Mouse (Mus musculus) forebrain, embryonic 12.5 days (tissue): Measurements from ENCODE around the gene Opalin. TPM values are rescaled to one million over a fixed set of nuclear protein-coding genes. Genes with fewer than 3 reads are reported as not detected.

Experiments
- ATAC-seq: fragments of 200-750 bp; cut with Nextera tagmentation; 2 replicates; pipeline ENCODE4 v1.8.0; 2017; ENCODE audit warnings: moderate TSS enrichment; ENCODE audit not compliant: low FRiP score
- H3K27ac ChIP-seq: fragments of 300-500 bp; sonication (generic); 2 replicates; pipeline ENCODE4 v1.5.1; 2016; ENCODE audit warnings: mild to moderate bottlenecking
- H3K27me3 ChIP-seq: fragments of 300-500 bp; sonication (generic); 2 replicates; pipeline ENCODE4 v1.6.1; 2016; ENCODE audit warnings: mild to moderate bottlenecking
- H3K36me3 ChIP-seq: fragments of 300-500 bp; sonication (generic); replicated peaks from 2 replicates; pipeline ENCODE4 v1.6.1; 2016; ENCODE audit warnings: mild to moderate bottlenecking
- H3K4me1 ChIP-seq: fragments of 300-500 bp; sonication (generic); 2 replicates; pipeline ENCODE4 v1.6.1; 2016
- H3K4me2 ChIP-seq: fragments of 300-500 bp; sonication (generic); 2 replicates; pipeline ENCODE4 v1.6.1; 2016; ENCODE audit warnings: mild to moderate bottlenecking, moderate library complexity
- H3K4me3 ChIP-seq: fragments of 300-500 bp; sonication (generic); replicated peaks from 2 replicates; pipeline ENCODE4 v1.5.1; 2016; ENCODE audit warnings: mild to moderate bottlenecking
- H3K9ac ChIP-seq: fragments of 300-500 bp; sonication (generic); 2 replicates; pipeline ENCODE4 v1.6.1; 2016; ENCODE audit warnings: mild to moderate bottlenecking
- H3K9me3 ChIP-seq: fragments of 300-500 bp; sonication (generic); 2 replicates; pipeline ENCODE4 v1.6.1; 2016
- WGBS: fragments of 180-500 bp; shearing (Covaris S2); methylation state at CpG from one replicate; pipeline ENCODE4 v1.1.7; 2016; 5-methylcytosine and 5-hydroxymethylcytosine counted together
- polyA plus RNA-seq: library from polyadenylated mRNA; unstranded; fragments of >200 nt; fragmentation: Nextera tagmentation; extraction: Ambion mirVana; gene quantifications from 2 replicates; pipeline ENCODE4 v1.2.1, GENCODE M21; 2016

Opalin gene
- polyA plus RNA-seq: not detected in 2 replicates

DNA sequence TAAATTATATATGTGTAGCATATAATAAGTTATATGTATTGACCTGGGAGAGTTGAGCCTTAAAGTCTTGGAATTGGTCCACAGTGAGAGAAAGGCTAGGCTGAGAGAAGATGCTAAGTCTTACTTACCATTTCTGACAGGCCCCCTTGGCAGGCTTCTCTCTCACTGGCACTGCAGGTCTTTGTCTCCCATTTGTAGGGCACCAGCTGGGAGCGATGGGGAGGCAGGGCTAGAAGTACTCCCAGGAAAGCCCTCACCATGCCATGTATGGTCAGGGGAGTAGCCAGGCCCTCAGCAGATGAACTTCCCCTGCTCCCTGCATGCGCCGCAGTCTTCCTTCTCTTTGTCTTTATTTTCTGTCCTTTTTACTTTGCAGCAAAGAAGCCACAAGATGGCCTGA is at the start of gene Opalin:
Gene Opalin (minus strand): TSS at position 208 of the 400 bp plus-strand sequence.
- 0 out of 2 replicates have a peak, but pooled peaks cover 3% of the 10 kb centered on the region for H3K27me3 ChIP-seq
- no peak within 1 kb of the TSS for H3K4me2 ChIP-seq
- no peak within 1 kb of the TSS for H3K9ac ChIP-seq
- H3K27ac ChIP-seq: no peak within 1 kb of the TSS
- no peaks in the 10 kb centered on the region for H3K9me3 ChIP-seq
- no peak for ATAC-seq
- H3K4me3 ChIP-seq: no peak within 1 kb of the TSS
- peaks cover 12% of the 10 kb centered on the region for H3K4me1 ChIP-seq
- no peaks in the 10 kb centered on the region for H3K36me3 ChIP-seq
- WGBS: 75% methylated on average over 3 of the region's 3 CpGs

GRCm38 (mm10) chr19:41123009-41123408 is 46.1 kb upstream of the Opalin start:
- no peak overlapping the region for H3K4me3 ChIP-seq
- no peaks in the 10 kb centered on the region for H3K36me3 ChIP-seq
- H3K27me3 ChIP-seq: peaks cover 6% of the 10 kb centered on the region; the same call in 1 of the 2 replicates
- H3K4me1 ChIP-seq: peaks cover 5% of the 10 kb centered on the region; the same call in 1 of the 2 replicates
- H3K27ac ChIP-seq: peak overlapping the region; percentile 9; the same call in 1 of the 2 replicates
- no peaks in the 10 kb centered on the region for H3K9me3 ChIP-seq
- H3K9ac ChIP-seq: no peak overlapping the region
- 22% methylated on average over 3 of the region's 3 CpGs for WGBS
- ATAC-seq: no peak
- no peak overlapping the region for H3K4me2 ChIP-seq

GRCm38 (mm10) chr19:41119924-41120323 is 43.0 kb upstream of the Opalin start:
- 89% methylated on average over 13 of the region's 13 CpGs for WGBS
- H3K36me3 ChIP-seq: no peaks in the 10 kb centered on the region
- no peaks in the 10 kb centered on the region for H3K9me3 ChIP-seq
- no peak overlapping the region for H3K4me3 ChIP-seq
- peaks cover 24% of the 10 kb centered on the region for H3K27me3 ChIP-seq
- no peak overlapping the region for H3K4me2 ChIP-seq
- no peak overlapping the region for H3K9ac ChIP-seq
- peaks cover 10% of the 10 kb centered on the region for H3K4me1 ChIP-seq
- no peak for ATAC-seq
- no peak overlapping the region for H3K27ac ChIP-seq

GRCm38 (mm10) chr19:41118346-41118745 is 41.4 kb upstream of the Opalin start:
- H3K9me3 ChIP-seq: no peaks in the 10 kb centered on the region
- H3K4me3 ChIP-seq: no peak overlapping the region
- WGBS: 77% methylated on average over 6 of the region's 6 CpGs
- ATAC-seq: no peak
- no peak overlapping the region for H3K4me2 ChIP-seq
- peaks cover 25% of the 10 kb centered on the region for H3K4me1 ChIP-seq
- H3K27ac ChIP-seq: no peak overlapping the region
- H3K36me3 ChIP-seq: no peaks in the 10 kb centered on the region
- H3K9ac ChIP-seq: no peak overlapping the region
- peaks cover 28% of the 10 kb centered on the region for H3K27me3 ChIP-seq

DNA sequence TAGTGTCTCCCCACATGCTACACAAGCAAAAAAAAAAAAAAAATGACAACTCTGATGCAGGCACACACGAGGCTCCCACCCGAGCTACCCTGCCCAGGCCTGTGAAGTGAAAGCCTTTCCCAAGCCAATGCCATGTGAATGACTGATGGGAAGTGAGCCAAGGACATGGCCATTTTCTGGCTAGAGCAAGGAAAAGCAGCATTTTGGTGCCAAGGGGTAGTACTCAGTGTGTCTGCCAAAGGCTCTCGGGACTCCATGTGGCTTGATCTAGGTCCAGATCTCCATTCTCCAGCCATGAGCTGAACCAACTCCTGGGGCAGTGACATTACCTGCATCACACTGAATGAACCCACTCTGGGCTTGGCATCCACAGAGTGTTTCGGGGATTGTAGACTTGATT is 40.4 kb upstream of the Opalin start:
- no peak overlapping the region for H3K4me3 ChIP-seq
- no peak overlapping the region for H3K9ac ChIP-seq
- 87% methylated on average over 4 of the region's 4 CpGs for WGBS
- no peak overlapping the region for H3K27ac ChIP-seq
- peaks cover 32% of the 10 kb centered on the region for H3K27me3 ChIP-seq
- ATAC-seq: no peak
- no peaks in the 10 kb centered on the region for H3K36me3 ChIP-seq
- no peak overlapping the region for H3K4me2 ChIP-seq
- peaks cover 25% of the 10 kb centered on the region for H3K4me1 ChIP-seq
- H3K9me3 ChIP-seq: no peaks in the 10 kb centered on the region

- H3K27ac ChIP-seq: peak overlapping the region; percentile 47; the same call in 1 of the 2 replicates
- peak; percentile 73 for ATAC-seq
- H3K27me3 ChIP-seq: peaks cover 49% of the 10 kb centered on the region
- H3K4me2 ChIP-seq: peak overlapping the region; percentile 27
- H3K4me3 ChIP-seq: no peak overlapping the region
- H3K9ac ChIP-seq: no peak overlapping the region
- 5% methylated on average over 5 of the region's 5 CpGs for WGBS
- no peaks in the 10 kb centered on the region for H3K36me3 ChIP-seq
- H3K4me1 ChIP-seq: peaks cover 35% of the 10 kb centered on the region
- no peaks in the 10 kb centered on the region for H3K9me3 ChIP-seq
These were observed 37.7 kb upstream of the Opalin start for GRCm38 (mm10) chr19:41114611-41115010.

GRCm38 (mm10) chr19:41113911-41114531 is 37.1 kb upstream of the Opalin start:
- H3K9ac ChIP-seq: no peak overlapping the region
- H3K4me1 ChIP-seq: peaks cover 40% of the 10 kb centered on the region
- ATAC-seq: peak; percentile 79
- H3K27ac ChIP-seq: peak overlapping the region; percentile 47
- H3K4me2 ChIP-seq: peak overlapping the region; percentile 27
- WGBS: 38% methylated on average over 17 of the region's 17 CpGs
- no peaks in the 10 kb centered on the region for H3K36me3 ChIP-seq
- H3K9me3 ChIP-seq: no peaks in the 10 kb centered on the region
- H3K27me3 ChIP-seq: peaks cover 46% of the 10 kb centered on the region
- no peak overlapping the region for H3K4me3 ChIP-seq

DNA sequence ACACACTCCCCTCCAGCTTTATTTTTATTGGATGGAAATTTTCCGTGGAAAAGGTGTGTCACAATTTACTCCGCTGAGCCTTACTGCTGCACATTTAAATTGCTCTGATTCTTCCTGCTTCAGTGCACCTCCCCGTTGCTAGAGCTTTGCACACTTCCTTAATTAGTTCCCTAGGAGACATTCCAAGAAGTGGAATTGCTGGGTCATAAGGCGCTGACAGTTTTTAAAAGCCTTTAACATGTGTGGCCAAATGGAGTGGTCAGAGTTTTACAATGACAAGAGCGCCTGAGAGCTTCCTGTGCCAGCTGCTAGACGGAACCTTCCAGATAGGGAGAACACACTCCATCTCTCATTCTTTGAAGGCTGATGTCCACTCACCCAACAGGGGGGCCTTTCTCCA is 35.7 kb upstream of the Opalin start:
- ATAC-seq: no peak
- Histone ChIP-seq H3K27me3 (peaks cover 50% of the 10 kb centered on the region), H3K36me3 (no peaks in the 10 kb centered on the region), H3K27ac (no peak overlapping the region), H3K4me2 (no peak overlapping the region), H3K4me1 (peaks cover 45% of the 10 kb centered on the region), H3K9ac (no peak overlapping the region), H3K9me3 (no peaks in the 10 kb centered on the region), H3K4me3 (no peak overlapping the region)
- WGBS: 47% methylated on average over 6 of the region's 6 CpGs

DNA sequence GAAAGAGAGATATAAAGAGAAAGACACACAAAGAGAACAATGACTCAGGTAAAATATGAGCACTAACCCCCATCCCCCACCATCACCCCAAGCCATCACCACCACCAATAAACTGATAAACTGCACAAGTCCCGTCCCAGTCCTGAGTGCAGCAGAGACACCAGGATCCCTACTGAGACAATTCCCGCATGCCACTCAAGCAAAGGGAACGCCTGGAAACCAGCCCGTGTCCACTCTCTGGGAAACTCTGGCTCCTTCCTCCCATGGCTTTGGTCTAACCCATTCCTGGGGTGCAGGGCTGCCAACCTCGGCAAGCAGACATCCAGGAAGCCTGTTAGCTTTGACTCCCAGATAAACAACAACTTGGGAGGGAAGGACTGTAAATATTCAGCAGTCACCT is 33.1 kb upstream of the Opalin start:
- H3K27me3 ChIP-seq: peaks cover 58% of the 10 kb centered on the region
- no peak overlapping the region for H3K4me3 ChIP-seq
- H3K9me3 ChIP-seq: no peaks in the 10 kb centered on the region
- ATAC-seq: no peak
- H3K36me3 ChIP-seq: no peaks in the 10 kb centered on the region
- WGBS: 55% methylated on average over 5 of the region's 5 CpGs
- no peak overlapping the region for H3K27ac ChIP-seq
- no peak overlapping the region for H3K4me2 ChIP-seq
- H3K4me1 ChIP-seq: peaks cover 40% of the 10 kb centered on the region
- no peak overlapping the region for H3K9ac ChIP-seq

DNA sequence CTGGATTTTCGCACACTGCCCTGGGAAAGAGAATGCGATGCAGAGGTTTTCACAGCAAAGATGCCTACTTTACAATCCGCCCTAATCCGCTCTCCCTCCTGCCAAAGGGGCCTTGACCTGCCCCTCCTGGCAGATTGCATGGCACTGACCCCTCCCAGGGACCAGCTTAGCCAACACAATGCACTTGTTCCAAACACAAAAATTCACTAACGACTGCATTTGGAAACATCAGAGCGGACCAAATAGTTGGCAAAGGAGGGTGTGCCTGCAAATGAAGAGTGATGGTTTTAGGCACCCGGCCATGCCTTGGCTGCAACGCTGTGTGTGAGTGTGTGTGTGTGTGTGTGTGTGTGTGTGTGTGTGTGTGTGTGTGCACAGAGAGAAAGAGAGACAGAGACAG is 32.6 kb upstream of the Opalin start:
- WGBS: 16% methylated on average over 8 of the region's 8 CpGs
- no peaks in the 10 kb centered on the region for H3K9me3 ChIP-seq
- H3K27me3 ChIP-seq: peaks cover 58% of the 10 kb centered on the region
- peak; percentile 49 for ATAC-seq
- H3K4me1 ChIP-seq: peaks cover 35% of the 10 kb centered on the region
- no peaks in the 10 kb centered on the region for H3K36me3 ChIP-seq
- H3K9ac ChIP-seq: no peak overlapping the region
- H3K27ac ChIP-seq: peak overlapping the region; percentile 50; the same call in 1 of the 2 replicates
- H3K4me3 ChIP-seq: no peak overlapping the region
- H3K4me2 ChIP-seq: 0 out of 2 replicates have a peak overlapping the region, but pooled peaks have one; percentile 15

GRCm38 (mm10) chr19:41108666-41109065 is 31.8 kb upstream of the Opalin start:
- Histone ChIP-seq H3K27me3 (peaks cover 61% of the 10 kb centered on the region), H3K9ac (no peak overlapping the region), H3K9me3 (no peaks in the 10 kb centered on the region), H3K4me1 (peaks cover 27% of the 10 kb centered on the region), H3K36me3 (no peaks in the 10 kb centered on the region), H3K27ac (no peak overlapping the region), H3K4me2 (0 out of 2 replicates have a peak overlapping the region, but pooled peaks have one; percentile 15), H3K4me3 (no peak overlapping the region)
- 87% methylated on average over 7 of the region's 7 CpGs for WGBS
- no peak for ATAC-seq

DNA sequence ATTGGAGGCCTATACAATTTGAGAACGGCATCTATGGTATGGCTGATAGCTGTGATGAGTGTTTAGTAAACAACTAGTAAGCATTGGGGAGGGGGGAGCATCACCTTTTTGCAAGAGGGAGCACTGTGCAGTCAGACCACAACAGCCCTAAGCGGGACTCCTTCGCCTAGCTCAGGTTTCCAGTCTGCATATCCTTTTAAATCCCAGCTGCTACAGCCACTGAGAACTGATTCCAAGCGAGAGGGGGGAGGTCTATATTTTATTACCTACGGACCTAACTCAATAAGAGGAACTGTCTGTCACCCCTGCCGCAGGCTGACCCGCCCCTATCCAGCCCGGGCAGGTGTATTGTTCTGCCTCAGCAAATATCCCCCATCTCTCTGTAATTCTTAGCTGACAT is 30.6 kb upstream of the Opalin start:
- no peak overlapping the region for H3K4me3 ChIP-seq
- no peaks in the 10 kb centered on the region for H3K9me3 ChIP-seq
- WGBS: 68% methylated on average over 8 of the region's 8 CpGs
- no peak overlapping the region for H3K4me2 ChIP-seq
- no peak for ATAC-seq
- no peak overlapping the region for H3K27ac ChIP-seq
- H3K9ac ChIP-seq: no peak overlapping the region
- no peaks in the 10 kb centered on the region for H3K36me3 ChIP-seq
- peaks cover 20% of the 10 kb centered on the region for H3K4me1 ChIP-seq
- peaks cover 55% of the 10 kb centered on the region for H3K27me3 ChIP-seq

GRCm38 (mm10) chr19:41104922-41105321 is 28.0 kb upstream of the Opalin start:
- Histone ChIP-seq H3K9me3 (no peaks in the 10 kb centered on the region), H3K9ac (no peak overlapping the region), H3K4me1 (peaks cover 13% of the 10 kb centered on the region), H3K36me3 (no peaks in the 10 kb centered on the region), H3K27me3 (peaks cover 45% of the 10 kb centered on the region), H3K4me3 (no peak overlapping the region), H3K27ac (no peak overlapping the region), H3K4me2 (no peak overlapping the region)
- 40% methylated on average over 8 of the region's 8 CpGs for WGBS
- ATAC-seq: peak; percentile 30; the same call in 1 of the 2 replicates
